Mouse (Mus musculus): ENCODE measurements around the gene Als2cr12. TPM values are rescaled to one million over a fixed set of nuclear protein-coding genes. Genes with fewer than 3 reads are reported as not detected.
"Not testable (repeated sequence)": the region's sequence is repeated elsewhere in the genome, so short reads cannot be mapped to it uniquely, and the experiment has no call there.

The Als2cr12 gene
- polyA plus RNA-seq, 1 experiment from 2014 or later = not detected

DNA sequence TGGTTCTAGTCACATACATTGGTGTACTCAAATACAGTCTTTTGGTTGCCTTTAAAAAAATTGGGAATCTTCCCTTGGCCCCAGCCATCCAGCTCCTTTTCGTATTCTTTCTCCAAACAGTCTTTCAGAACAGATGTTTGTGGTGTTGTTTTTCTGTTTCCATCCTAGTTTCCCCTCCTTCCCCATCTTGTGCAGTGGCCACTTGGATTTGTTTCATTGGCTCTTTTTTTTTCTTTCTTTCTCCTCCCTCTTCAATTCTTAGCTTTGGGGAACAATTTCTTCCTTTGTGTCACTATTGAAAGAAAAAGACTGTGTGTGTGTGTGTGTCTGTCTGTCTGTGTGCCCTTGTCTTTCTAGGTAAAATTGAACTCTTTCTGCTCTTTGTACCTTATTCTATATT is 18.6 kb upstream of the Als2cr12 start:
- 82% methylated on average over 1 of the region's 1 CpGs for WGBS
- no peak for DNase-seq
- ATAC-seq (ENCODE audit: low FRiP score, low TSS enrichment) = no peak
- no peaks in the 10 kb centered on the region for H3K36me3 ChIP-seq (ENCODE audit: control insufficient read depth, insufficient read depth, low read length)
- H3K4me1 ChIP-seq (ENCODE audit: control insufficient read depth, insufficient read depth, low read length) = no peaks in the 10 kb centered on the region
- no peak overlapping the region for H3K27ac ChIP-seq (replicated peaks; ENCODE audit: low read depth, low read length)
- peak overlapping the region; percentile 78 for H3K4me2 ChIP-seq (ENCODE audit: low read length)
- H3K9ac ChIP-seq (replicated peaks; ENCODE audit: low read length) = no peak overlapping the region
- no peak overlapping the region for H3K4me3 ChIP-seq (replicated peaks; ENCODE audit: low read depth, low read length)
- H3K9me3 ChIP-seq (ENCODE audit: control insufficient read depth, low read length) = no peaks in the 10 kb centered on the region
- no peaks in the 10 kb centered on the region for H3K27me3 ChIP-seq (ENCODE audit: control insufficient read depth, insufficient read depth, low read length)

DNA sequence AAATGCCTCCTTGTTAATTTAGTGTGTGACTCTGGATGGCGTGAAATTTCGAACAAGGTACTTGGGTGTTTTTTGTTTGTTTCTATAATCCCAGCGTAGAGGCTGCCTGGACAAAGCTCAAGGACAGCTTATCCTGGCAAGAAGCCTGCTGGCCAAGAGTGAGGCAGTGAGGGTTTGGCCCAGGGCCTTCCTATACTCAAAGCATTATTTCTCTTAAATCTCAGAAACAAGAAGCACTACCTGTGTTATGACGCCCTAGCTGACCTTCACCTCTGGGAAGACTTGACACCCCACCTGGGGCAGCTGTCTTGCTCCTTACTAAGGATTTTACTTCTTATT is 18.1 kb upstream of the Als2cr12 start:
- 51% methylated on average over 4 of the region's 4 CpGs for WGBS
- Histone ChIP-seq H3K4me3 (replicated peaks; ENCODE audit: low read depth, low read length) (peak overlapping the region; percentile 48), H3K9me3 (ENCODE audit: control insufficient read depth, low read length) (no peaks in the 10 kb centered on the region), H3K36me3 (ENCODE audit: control insufficient read depth, insufficient read depth, low read length) (no peaks in the 10 kb centered on the region), H3K9ac (replicated peaks; ENCODE audit: low read length) (0 out of 2 replicates have a peak overlapping the region, but pooled peaks have one; percentile 58), H3K4me1 (ENCODE audit: control insufficient read depth, insufficient read depth, low read length) (no peaks in the 10 kb centered on the region), H3K4me2 (ENCODE audit: low read length) (peak overlapping the region; percentile 78), H3K27ac (replicated peaks; ENCODE audit: low read depth, low read length) (no peak overlapping the region), H3K27me3 (ENCODE audit: control insufficient read depth, insufficient read depth, low read length) (no peaks in the 10 kb centered on the region)
- ATAC-seq (ENCODE audit: low FRiP score, low TSS enrichment) (no peak), DNase-seq (peak; percentile 52)

DNA sequence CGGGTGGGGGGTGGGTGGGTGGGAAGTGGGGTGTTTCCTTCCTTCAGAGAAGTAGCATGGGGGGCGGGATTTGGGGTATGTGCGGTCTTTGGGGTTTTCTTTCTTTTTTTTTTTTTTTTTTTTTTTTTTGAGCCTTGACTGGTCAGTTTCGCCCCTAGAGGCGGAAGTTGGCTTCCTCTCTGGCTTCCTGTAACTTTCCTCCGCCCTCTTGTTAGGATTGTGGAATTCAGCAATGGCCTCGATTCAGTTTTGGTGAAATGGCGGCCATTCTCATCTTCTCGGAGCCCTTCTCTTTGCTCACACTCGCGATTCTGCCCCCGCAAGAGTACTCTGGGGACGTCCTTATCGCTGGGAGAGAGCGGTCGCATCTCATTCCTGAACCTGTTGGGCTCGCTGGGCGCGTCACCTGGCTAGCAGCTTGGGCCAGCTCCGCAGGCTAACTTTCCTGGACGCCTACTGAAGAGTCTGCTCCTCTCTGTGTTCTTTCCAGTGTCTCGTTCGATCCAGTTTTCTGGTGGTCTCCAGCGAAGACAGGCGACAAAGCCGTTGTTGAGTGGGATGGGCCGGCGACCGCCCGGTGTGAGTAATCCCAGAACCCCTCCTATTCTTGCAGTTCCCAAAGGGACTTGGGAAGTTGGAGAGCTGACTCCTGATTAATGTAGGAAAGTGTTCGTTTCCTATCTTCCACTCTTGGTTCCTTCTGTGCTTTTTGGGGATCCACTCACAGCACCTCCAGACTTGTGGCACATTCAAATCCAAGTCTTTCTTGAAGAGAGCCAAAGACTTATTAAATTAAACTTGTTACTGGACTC is 17.5 kb upstream of the Als2cr12 start:
- DNase-seq = peak; percentile 65

DNA sequence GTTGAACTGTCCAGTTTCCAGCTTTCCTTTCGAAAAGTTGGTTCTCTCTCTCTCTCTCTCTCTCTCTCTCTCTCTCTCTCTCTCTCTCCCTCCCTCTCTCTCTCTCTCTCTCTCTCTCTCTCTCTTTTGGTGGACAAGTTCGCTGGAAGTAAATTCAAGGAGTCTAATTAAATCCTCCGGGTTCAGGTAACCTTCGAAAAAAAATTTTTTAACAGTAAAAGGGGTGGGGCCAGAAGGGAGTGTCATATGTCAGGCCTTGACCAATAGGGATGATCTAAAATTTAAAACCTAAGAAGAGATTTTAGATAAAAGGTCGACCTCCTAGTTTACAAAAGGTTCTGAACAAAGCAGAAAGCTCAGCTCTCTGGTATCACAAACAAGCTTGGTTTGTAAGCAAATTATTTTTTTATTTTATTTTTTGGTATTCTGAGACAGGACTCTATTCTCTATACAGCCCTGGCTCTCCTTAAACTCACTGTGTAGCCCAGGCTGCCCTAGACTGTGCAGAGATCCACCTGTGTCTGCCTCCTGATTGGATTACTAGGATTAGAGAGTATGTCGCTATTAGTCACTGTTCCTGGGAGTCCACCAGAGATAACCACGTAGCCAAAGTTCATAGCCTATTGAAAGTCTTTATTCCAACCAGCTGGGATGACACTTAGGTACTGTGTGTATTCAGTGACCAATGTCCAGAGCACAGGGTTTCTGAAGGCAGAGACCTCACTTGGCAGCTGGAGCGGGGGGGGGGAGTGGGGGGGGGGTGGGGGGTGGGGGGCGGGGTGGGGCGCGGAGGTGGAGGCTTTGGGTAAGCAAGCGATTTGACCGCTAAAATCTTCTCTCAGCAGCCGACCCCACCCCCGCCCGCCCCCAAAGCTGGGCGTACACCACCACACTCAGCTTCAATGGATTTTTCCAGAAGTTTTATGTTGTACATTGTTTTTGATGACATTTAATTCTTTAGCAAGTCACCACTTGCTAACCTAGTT is 16.6 kb upstream of the Als2cr12 start:
- Histone ChIP-seq H3K4me1 (ENCODE audit: control insufficient read depth, insufficient read depth, low read length) (no peaks in the 10 kb centered on the region), H3K4me3 (replicated peaks; ENCODE audit: low read depth, low read length) (peak overlapping the region; percentile 58), H3K4me2 (ENCODE audit: low read length) (peak overlapping the region; percentile 78), H3K9ac (replicated peaks; ENCODE audit: low read length) (peak overlapping the region; percentile 58; the same call in 1 of the 2 replicates), H3K36me3 (ENCODE audit: control insufficient read depth, insufficient read depth, low read length) (no peaks in the 10 kb centered on the region), H3K27ac (replicated peaks; ENCODE audit: low read depth, low read length) (peak overlapping the region; percentile 73; the same call in 1 of the 2 replicates), H3K27me3 (ENCODE audit: control insufficient read depth, insufficient read depth, low read length) (no peaks in the 10 kb centered on the region), H3K9me3 (ENCODE audit: control insufficient read depth, low read length) (no peaks in the 10 kb centered on the region)
- DNase-seq = peak; percentile 54
- 5% methylated on average over 17 of the region's 17 CpGs for WGBS
- peak; percentile 65 for ATAC-seq (ENCODE audit: low FRiP score, low TSS enrichment)

More for the DNA sequence above, 17.5 kb upstream of the Als2cr12 start:
- Histone ChIP-seq H3K9ac (replicated peaks; ENCODE audit: low read length) (peak overlapping the region; percentile 58), H3K4me3 (replicated peaks; ENCODE audit: low read depth, low read length) (peak overlapping the region; percentile 48), H3K27ac (replicated peaks; ENCODE audit: low read depth, low read length) (peak overlapping the region; percentile 73), H3K4me2 (ENCODE audit: low read length) (peak overlapping the region; percentile 78), H3K27me3 (ENCODE audit: control insufficient read depth, insufficient read depth, low read length) (no peaks in the 10 kb centered on the region), H3K9me3 (ENCODE audit: control insufficient read depth, low read length) (no peaks in the 10 kb centered on the region), H3K36me3 (ENCODE audit: control insufficient read depth, insufficient read depth, low read length) (no peaks in the 10 kb centered on the region), H3K4me1 (ENCODE audit: control insufficient read depth, insufficient read depth, low read length) (no peaks in the 10 kb centered on the region)
- ATAC-seq (ENCODE audit: low FRiP score, low TSS enrichment) = no peak
- 4% methylated on average over 31 of the region's 31 CpGs for WGBS

DNA sequence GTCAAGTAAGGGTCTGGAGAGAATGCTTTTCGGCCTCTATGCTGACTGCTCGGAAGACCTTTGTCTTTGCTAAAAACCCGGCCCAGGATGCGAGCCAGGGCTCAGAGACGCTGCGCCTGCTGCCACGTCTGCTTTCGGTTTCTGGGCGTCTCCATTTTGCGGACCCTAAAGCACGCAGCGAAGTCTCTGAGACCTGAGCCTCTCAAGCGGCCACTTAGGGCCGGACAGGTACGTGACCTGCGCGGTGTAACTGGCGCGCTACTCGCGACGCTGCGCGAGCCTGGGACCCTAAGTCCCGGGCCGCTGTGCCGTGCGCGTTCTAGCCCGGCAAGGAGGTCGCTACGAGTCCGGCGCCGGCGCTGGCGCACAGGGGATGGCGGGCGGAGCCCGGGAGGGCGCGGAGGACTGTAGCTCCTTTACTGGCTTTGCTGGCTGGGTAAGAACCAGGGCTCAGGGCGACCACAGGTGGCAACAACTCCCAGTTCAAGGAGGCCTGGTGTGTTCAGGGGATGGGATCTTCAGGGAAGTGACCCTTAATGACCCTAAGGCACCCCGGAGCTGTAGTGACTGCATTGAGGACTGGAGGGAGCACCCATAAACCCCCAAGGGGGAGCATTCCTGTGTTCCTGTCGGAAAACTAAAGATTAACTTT is 15.7 kb upstream of the Als2cr12 start, which contains the start of gene Cflar:
TSS of gene Cflar (plus strand) at position 144 of the 652 bp plus-strand sequence.
- H3K36me3 ChIP-seq (ENCODE audit: control insufficient read depth, insufficient read depth, low read length) = no peaks in the 10 kb centered on the region
- DNase-seq (peak; percentile 80), ATAC-seq (ENCODE audit: low FRiP score, low TSS enrichment) (peak; percentile 76)
- WGBS = under 1% methylated on average over 45 of the region's 45 CpGs
- peak within 1 kb of the TSS; percentile 78 for H3K4me2 ChIP-seq (ENCODE audit: low read length)
- H3K9ac ChIP-seq (replicated peaks; ENCODE audit: low read length) = peak within 1 kb of the TSS; percentile 69
- H3K4me3 ChIP-seq (replicated peaks; ENCODE audit: low read depth, low read length) = peak within 1 kb of the TSS; percentile 58
- H3K27ac ChIP-seq (replicated peaks; ENCODE audit: low read depth, low read length) = peak within 1 kb of the TSS; percentile 79
- H3K27me3 ChIP-seq (ENCODE audit: control insufficient read depth, insufficient read depth, low read length) = no peaks in the 10 kb centered on the region
- no peaks in the 10 kb centered on the region for H3K9me3 ChIP-seq (ENCODE audit: control insufficient read depth, low read length)
- H3K4me1 ChIP-seq (ENCODE audit: control insufficient read depth, insufficient read depth, low read length) = no peaks in the 10 kb centered on the region

DNA sequence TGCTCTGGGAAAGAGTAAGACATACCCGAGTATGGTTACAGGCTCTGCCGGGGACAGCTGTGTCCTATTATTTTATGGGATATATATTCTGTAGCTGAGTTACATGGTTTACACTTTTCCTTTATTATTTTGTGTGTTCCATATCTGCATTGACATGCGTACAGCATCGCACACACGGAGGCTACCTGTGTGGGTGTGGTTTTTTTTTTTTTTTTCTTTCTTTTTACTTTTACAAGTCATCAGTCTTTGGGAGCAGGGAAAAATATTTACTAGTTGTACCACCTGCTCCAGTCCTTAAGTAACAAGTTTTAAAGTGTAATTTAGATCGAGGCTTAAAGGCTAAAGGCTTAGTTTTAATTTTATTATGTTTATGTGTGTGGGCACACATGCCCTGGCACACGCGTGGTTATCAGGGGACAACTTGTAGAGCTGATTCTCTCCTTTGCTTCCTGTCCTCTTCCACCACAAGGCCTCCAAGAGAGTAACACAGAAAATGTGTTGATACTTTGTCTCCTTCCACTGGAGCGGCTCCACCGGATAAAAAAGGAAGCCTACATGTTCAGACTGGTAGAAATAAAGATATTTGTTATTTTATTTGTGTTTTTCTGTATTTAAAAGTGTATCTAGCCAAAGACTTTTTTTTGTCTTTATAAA is 15.0 kb upstream of the Als2cr12 start:
- peak overlapping the region; percentile 58 for H3K4me3 ChIP-seq (replicated peaks; ENCODE audit: low read depth, low read length)
- ATAC-seq (ENCODE audit: low FRiP score, low TSS enrichment) (no peak), DNase-seq (no peak)
- no peaks in the 10 kb centered on the region for H3K9me3 ChIP-seq (ENCODE audit: control insufficient read depth, low read length)
- peak overlapping the region; percentile 69; the same call in 1 of the 2 replicates for H3K9ac ChIP-seq (replicated peaks; ENCODE audit: low read length)
- no peaks in the 10 kb centered on the region for H3K27me3 ChIP-seq (ENCODE audit: control insufficient read depth, insufficient read depth, low read length)
- H3K4me1 ChIP-seq (ENCODE audit: control insufficient read depth, insufficient read depth, low read length) = no peaks in the 10 kb centered on the region
- H3K36me3 ChIP-seq (ENCODE audit: control insufficient read depth, insufficient read depth, low read length) = no peaks in the 10 kb centered on the region
- peak overlapping the region; percentile 78 for H3K4me2 ChIP-seq (ENCODE audit: low read length)
- WGBS = 55% methylated on average over 10 of the region's 10 CpGs
- no peak overlapping the region for H3K27ac ChIP-seq (replicated peaks; ENCODE audit: low read depth, low read length)

DNA sequence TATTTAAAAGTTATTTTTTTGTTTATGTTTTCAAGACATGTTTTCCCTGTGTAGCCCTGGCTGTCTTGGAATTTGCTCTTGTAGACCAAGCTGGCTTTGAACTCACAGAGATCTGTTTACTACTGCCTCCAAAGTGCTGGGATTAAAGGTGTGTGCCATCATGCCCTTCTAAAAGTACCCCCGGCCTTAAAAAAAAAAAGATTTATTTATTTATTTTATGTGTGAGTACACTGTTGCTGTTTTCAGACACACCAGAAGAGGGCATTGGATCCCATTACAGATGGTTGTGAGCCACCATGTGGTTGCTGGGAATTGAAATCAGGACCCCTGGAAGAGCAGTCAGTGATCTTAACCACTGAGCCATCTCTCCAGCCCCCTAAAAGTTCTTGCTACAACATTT is 14.3 kb upstream of the Als2cr12 start:
- ATAC-seq (ENCODE audit: low FRiP score, low TSS enrichment); H3K36me3 ChIP-seq (ENCODE audit: control insufficient read depth, insufficient read depth, low read length); H3K4me3 ChIP-seq (replicated peaks; ENCODE audit: low read depth, low read length); H3K27ac ChIP-seq (replicated peaks; ENCODE audit: low read depth, low read length); H3K27me3 ChIP-seq (ENCODE audit: control insufficient read depth, insufficient read depth, low read length); H3K4me1 ChIP-seq (ENCODE audit: control insufficient read depth, insufficient read depth, low read length); H3K9ac ChIP-seq (replicated peaks; ENCODE audit: low read length); DNase-seq; H3K4me2 ChIP-seq (ENCODE audit: low read length); H3K9me3 ChIP-seq (ENCODE audit: control insufficient read depth, low read length): not testable (repeated sequence)
- 92% methylated on average over 1 of the region's 1 CpGs for WGBS

Data from midbrain, embryonic 14.5 days (tissue).